Mouse (Mus musculus): ENCODE measurements around the gene Trim9. TPM values are rescaled to one million over a fixed set of nuclear protein-coding genes. Genes with fewer than 3 reads are reported as not detected.
A peak's percentile ranks its signal among the peaks of the same experiment; 100 is the strongest.

The Trim9 gene
- 2.6 and 2.8 TPM in 2 replicates for polyA plus RNA-seq (2015; fragmentation: Nextera tagmentation; extraction: Ambion mirVana)

- peak; percentile 99 for ATAC-seq (replicated peaks; ENCODE audit: low FRiP score)
- Histone ChIP-seq H3K4me3 (replicated peaks) (peak within 1 kb of the TSS; percentile 63), H3K9ac (peak within 1 kb of the TSS; percentile 45), H3K4me1 (peaks cover 21% of the 10 kb centered on the region), H3K9me3 (replicated peaks) (no peaks in the 10 kb centered on the region), H3K36me3 (no peaks in the 10 kb centered on the region), H3K27ac (peak within 1 kb of the TSS; percentile 66; the same call in 1 of the 2 replicates), H3K27me3 (peaks cover 41% of the 10 kb centered on the region), H3K4me2 (peak within 1 kb of the TSS; percentile 98)
- under 1% methylated on average over 50 of the region's 50 CpGs for WGBS
Observed at GRCm38 (mm10) chr12:70347202-70347841, at the start of gene Trim9. TSS of gene Trim9 (minus strand) at chr12:70347614.

GRCm38 (mm10) chr12:70395061-70395460 is 47.6 kb upstream of the Trim9 start:
- H3K36me3 ChIP-seq, result no peaks in the 10 kb centered on the region
- 87% methylated on average over 3 of the region's 3 CpGs for WGBS
- no peaks in the 10 kb centered on the region for H3K27me3 ChIP-seq
- H3K4me2 ChIP-seq, result no peak overlapping the region
- no peak overlapping the region for H3K9ac ChIP-seq
- no peaks in the 10 kb centered on the region for H3K4me1 ChIP-seq
- no peak overlapping the region for H3K4me3 ChIP-seq (replicated peaks)
- H3K9me3 ChIP-seq (replicated peaks), result no peaks in the 10 kb centered on the region
- no peak for ATAC-seq (replicated peaks; ENCODE audit: low FRiP score)
- H3K27ac ChIP-seq, result no peak overlapping the region

- Histone ChIP-seq H3K27me3 (no peaks in the 10 kb centered on the region), H3K4me2 (no peak overlapping the region), H3K36me3 (no peaks in the 10 kb centered on the region), H3K4me3 (replicated peaks) (no peak overlapping the region), H3K9ac (no peak overlapping the region), H3K4me1 (no peaks in the 10 kb centered on the region), H3K27ac (no peak overlapping the region), H3K9me3 (replicated peaks) (no peaks in the 10 kb centered on the region)
- WGBS, result 84% methylated on average over 3 of the region's 3 CpGs
- ATAC-seq (replicated peaks; ENCODE audit: low FRiP score), result no peak
Observed at GRCm38 (mm10) chr12:70391236-70391635, 43.8 kb upstream of the Trim9 start.

- no peak overlapping the region for H3K4me2 ChIP-seq
- H3K36me3 ChIP-seq, result no peaks in the 10 kb centered on the region
- no peaks in the 10 kb centered on the region for H3K27me3 ChIP-seq
- 0 out of 2 replicates have a peak, but pooled peaks cover 3% of the 10 kb centered on the region for H3K4me1 ChIP-seq
- ATAC-seq (replicated peaks; ENCODE audit: low FRiP score), result no peak
- H3K9ac ChIP-seq, result no peak overlapping the region
- no peaks in the 10 kb centered on the region for H3K9me3 ChIP-seq (replicated peaks)
- no peak overlapping the region for H3K27ac ChIP-seq
- no peak overlapping the region for H3K4me3 ChIP-seq (replicated peaks)
- 75% methylated on average over 10 of the region's 10 CpGs for WGBS
Observed at GRCm38 (mm10) chr12:70374976-70375375, 27.6 kb upstream of the Trim9 start.

GRCm38 (mm10) chr12:70372874-70373273 is 25.5 kb upstream of the Trim9 start:
- Histone ChIP-seq H3K4me3 (replicated peaks) (no peak overlapping the region), H3K9ac (no peak overlapping the region), H3K36me3 (no peaks in the 10 kb centered on the region), H3K27me3 (no peaks in the 10 kb centered on the region), H3K27ac (no peak overlapping the region), H3K4me1 (peaks cover 5% of the 10 kb centered on the region), H3K4me2 (no peak overlapping the region), H3K9me3 (replicated peaks) (no peaks in the 10 kb centered on the region)
- 92% methylated on average over 5 of the region's 5 CpGs for WGBS
- ATAC-seq (replicated peaks; ENCODE audit: low FRiP score), result no peak

- no peaks in the 10 kb centered on the region for H3K36me3 ChIP-seq
- peaks cover 13% of the 10 kb centered on the region for H3K4me1 ChIP-seq
- H3K4me2 ChIP-seq, result no peak overlapping the region
- WGBS, result 87% methylated on average over 12 of the region's 12 CpGs
- H3K27ac ChIP-seq, result no peak overlapping the region
- H3K4me3 ChIP-seq (replicated peaks), result no peak overlapping the region
- no peak overlapping the region for H3K9ac ChIP-seq
- no peak for ATAC-seq (replicated peaks; ENCODE audit: low FRiP score)
- no peaks in the 10 kb centered on the region for H3K9me3 ChIP-seq (replicated peaks)
- no peaks in the 10 kb centered on the region for H3K27me3 ChIP-seq
Observed at GRCm38 (mm10) chr12:70369348-70369747, 21.9 kb upstream of the Trim9 start.

GRCm38 (mm10) chr12:70368820-70369219 is 21.4 kb upstream of the Trim9 start:
- Histone ChIP-seq H3K9ac (no peak overlapping the region), H3K9me3 (replicated peaks) (no peaks in the 10 kb centered on the region), H3K36me3 (no peaks in the 10 kb centered on the region), H3K27me3 (no peaks in the 10 kb centered on the region), H3K27ac (no peak overlapping the region), H3K4me2 (no peak overlapping the region), H3K4me1 (peaks cover 13% of the 10 kb centered on the region), H3K4me3 (replicated peaks) (no peak overlapping the region)
- no peak for ATAC-seq (replicated peaks; ENCODE audit: low FRiP score)
- 58% methylated on average over 9 of the region's 9 CpGs for WGBS

GRCm38 (mm10) chr12:70367326-70368248 is 20.2 kb upstream of the Trim9 start:
- WGBS, result 33% methylated on average over 19 of the region's 19 CpGs
- Histone ChIP-seq H3K27ac (peak overlapping the region; percentile 83), H3K4me1 (peaks cover 13% of the 10 kb centered on the region), H3K27me3 (no peaks in the 10 kb centered on the region), H3K4me3 (replicated peaks) (peak overlapping the region; percentile 31), H3K36me3 (no peaks in the 10 kb centered on the region), H3K9ac (no peak overlapping the region), H3K4me2 (peak overlapping the region; percentile 60), H3K9me3 (replicated peaks) (no peaks in the 10 kb centered on the region)
- ATAC-seq (replicated peaks; ENCODE audit: low FRiP score), result peak; percentile 98

- ATAC-seq (replicated peaks; ENCODE audit: low FRiP score), result no peak
- 50% methylated on average over 4 of the region's 4 CpGs for WGBS
Observed at GRCm38 (mm10) chr12:70363016-70363415, 15.6 kb upstream of the Trim9 start.

GRCm38 (mm10) chr12:70360276-70360675 is 12.9 kb upstream of the Trim9 start:
- Histone ChIP-seq H3K4me3 (replicated peaks) (no peak overlapping the region), H3K36me3 (no peaks in the 10 kb centered on the region), H3K9me3 (replicated peaks) (no peaks in the 10 kb centered on the region), H3K27ac (no peak overlapping the region), H3K4me2 (no peak overlapping the region), H3K27me3 (no peaks in the 10 kb centered on the region), H3K4me1 (no peaks in the 10 kb centered on the region), H3K9ac (no peak overlapping the region)
- 84% methylated on average over 5 of the region's 5 CpGs for WGBS
- no peak for ATAC-seq (replicated peaks; ENCODE audit: low FRiP score)

More at GRCm38 (mm10) chr12:70363016-70363415, 15.6 kb upstream of the Trim9 start:
- Histone ChIP-seq H3K27me3 (no peaks in the 10 kb centered on the region), H3K4me3 (replicated peaks) (no peak overlapping the region), H3K4me2 (no peak overlapping the region), H3K36me3 (no peaks in the 10 kb centered on the region), H3K27ac (no peak overlapping the region), H3K9ac (no peak overlapping the region), H3K4me1 (peaks cover 9% of the 10 kb centered on the region), H3K9me3 (replicated peaks) (no peaks in the 10 kb centered on the region)

GRCm38 (mm10) chr12:70359443-70359842 is 12.0 kb upstream of the Trim9 start:
- Histone ChIP-seq H3K27me3 (no peaks in the 10 kb centered on the region), H3K4me2 (no peak overlapping the region), H3K4me3 (replicated peaks) (no peak overlapping the region), H3K9me3 (replicated peaks) (no peaks in the 10 kb centered on the region), H3K27ac (no peak overlapping the region), H3K36me3 (no peaks in the 10 kb centered on the region), H3K4me1 (peaks cover 2% of the 10 kb centered on the region; the same call in 1 of the 2 replicates), H3K9ac (no peak overlapping the region)
- ATAC-seq (replicated peaks; ENCODE audit: low FRiP score), result no peak
- 89% methylated on average over 13 of the region's 13 CpGs for WGBS

GRCm38 (mm10) chr12:70354926-70355325 is 7.5 kb upstream of the Trim9 start:
- H3K9me3 ChIP-seq (replicated peaks), result no peaks in the 10 kb centered on the region
- peaks cover 2% of the 10 kb centered on the region; the same call in 1 of the 2 replicates for H3K4me1 ChIP-seq
- no peak for ATAC-seq (replicated peaks; ENCODE audit: low FRiP score)
- H3K36me3 ChIP-seq, result no peaks in the 10 kb centered on the region
- H3K9ac ChIP-seq, result no peak overlapping the region
- 53% methylated on average over 8 of the region's 8 CpGs for WGBS
- no peak overlapping the region for H3K27ac ChIP-seq
- H3K27me3 ChIP-seq, result 0 out of 2 replicates have a peak, but pooled peaks cover 3% of the 10 kb centered on the region
- no peak overlapping the region for H3K4me3 ChIP-seq (replicated peaks)
- no peak overlapping the region for H3K4me2 ChIP-seq

Measured in kidney, embryonic 15.5 days (tissue).